Mouse (Mus musculus) limb, embryonic 14.5 days (tissue): ENCODE data around the gene Rspo3. TPM values are rescaled to one million over a fixed set of nuclear protein-coding genes. Genes with fewer than 3 reads are reported as not detected.
A peak's percentile ranks its signal among the peaks of the same experiment; 100 is the strongest.

ENCODE experiments used
- ATAC-seq: fragments of 200-750 bp; cut with Nextera tagmentation; 2 replicates; pipeline ENCODE4 v1.8.0; 2017; ENCODE audit warnings: low read depth, moderate number of reproducible peaks, moderate TSS enrichment; ENCODE audit not compliant: low FRiP score
- DNase-seq: peaks from one replicate; pipeline ENCODE4 v3.0.0-alpha.2; 2015; ENCODE audit warnings: low spot score
- H3K27ac ChIP-seq: fragments of 300-500 bp; sonication (generic); replicated peaks from 2 replicates; pipeline ENCODE4 v1.5.1; 2014; ENCODE audit warnings: low read depth, mild to moderate bottlenecking, low read length, moderate library complexity, mixed read lengths
- H3K27me3 ChIP-seq: fragments of 300-500 bp; sonication (generic); 2 replicates; pipeline ENCODE4 v1.6.1; 2014; ENCODE audit warnings: low read length, mixed read lengths; ENCODE audit not compliant: control insufficient read depth, insufficient read depth
- H3K36me3 ChIP-seq: fragments of 300-500 bp; sonication (generic); 2 replicates; pipeline ENCODE4 v1.6.1; 2014; ENCODE audit warnings: mild to moderate bottlenecking, low read length, moderate library complexity, mixed read lengths; ENCODE audit not compliant: control insufficient read depth, insufficient read depth
- H3K4me1 ChIP-seq: fragments of 300-500 bp; sonication (generic); 2 replicates; pipeline ENCODE4 v1.6.1; 2014; ENCODE audit warnings: antibody characterized with exemption, low read length, mixed read lengths; ENCODE audit not compliant: control insufficient read depth, insufficient read depth
- H3K4me2 ChIP-seq: fragments of 300-500 bp; sonication (generic); replicated peaks from 2 replicates; pipeline ENCODE4 v1.6.1; 2014; ENCODE audit warnings: low read depth, mild to moderate bottlenecking, low read length, moderate library complexity; ENCODE audit not compliant: severe bottlenecking
- H3K4me3 ChIP-seq: fragments of 300-500 bp; sonication (generic); replicated peaks from 2 replicates; pipeline ENCODE4 v1.5.1; 2014; ENCODE audit warnings: low read length
- H3K9ac ChIP-seq: fragments of 300-500 bp; sonication (generic); 2 replicates; pipeline ENCODE4 v1.6.1; 2014; ENCODE audit warnings: mild to moderate bottlenecking, low read depth, low read length, moderate library complexity; ENCODE audit not compliant: severe bottlenecking
- H3K9me3 ChIP-seq: fragments of 300-500 bp; sonication (generic); 2 replicates; pipeline ENCODE4 v1.6.1; 2016; ENCODE audit warnings: low read length; ENCODE audit not compliant: control insufficient read depth
- POLR2A ChIP-seq: fragments of 200-500 bp; IDR thresholded peaks from 2 replicates; pipeline ENCODE4 v1.8.0; 2012; ENCODE audit warnings: inconsistent platforms, mild to moderate bottlenecking, moderate library complexity, borderline replicate concordance; ENCODE audit not compliant: insufficient read depth, insufficient read length; ENCODE audit errors: extremely low read depth
- WGBS: fragments of 180-500 bp; shearing (Covaris S2); extraction: QIAGEN DNeasy Blood & Tissue Kit; methylation state at CpG from one replicate; pipeline ENCODE4 v1.1.7; 2014; 5-methylcytosine and 5-hydroxymethylcytosine counted together
- polyA plus RNA-seq, 2 experiments: library from polyadenylated mRNA; depleted of rRNA in 1 of 2; stranded (reverse) in 1 of 2; unstranded in 1 of 2; fragments of >200 nt; fragmentation: Nextera tagmentation in 1 of 2; extraction: Ambion mirVana in 1 of 2; gene quantifications; 2 replicates each; pipeline versions ENCODE4 v1.2.1 to v1.2.3; 2012 to 2014

Rspo3 gene
- polyA plus RNA-seq, 2 experiments: 9.7 to 21.0 TPM

DNA sequence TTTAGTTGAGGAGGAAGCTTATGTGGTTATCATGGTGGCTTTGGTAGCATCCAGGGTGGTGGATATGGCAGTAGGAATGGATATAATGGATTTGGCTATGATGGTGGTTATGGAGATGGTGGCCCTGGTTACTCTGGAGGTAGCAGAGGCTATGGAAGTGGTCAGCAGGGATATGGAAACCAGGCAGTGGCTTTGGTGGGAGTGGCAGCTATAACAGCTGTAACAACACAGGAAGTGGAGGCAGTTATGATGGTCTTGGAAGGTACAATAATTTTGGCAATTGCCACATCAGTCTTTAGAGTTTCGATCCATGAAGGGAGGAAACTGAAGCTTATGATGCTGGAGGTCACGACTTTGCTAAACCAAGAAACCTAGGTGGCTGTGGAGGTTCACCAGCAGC lies 109.0 kb downstream of the Rspo3 start:
- no peaks in the 10 kb centered on the region for H3K4me1 ChIP-seq
- 84% methylated on average over 2 of the region's 2 CpGs for WGBS
- TF ChIP-seq POLR2A: no peak
- DNase-seq: no peak
- no peak for ATAC-seq
- H3K36me3 ChIP-seq: no peaks in the 10 kb centered on the region
- H3K27me3 ChIP-seq: no peaks in the 10 kb centered on the region
- no peaks in the 10 kb centered on the region for H3K9me3 ChIP-seq
- no peak overlapping the region for H3K27ac ChIP-seq
- no peak overlapping the region for H3K9ac ChIP-seq
- no peak overlapping the region for H3K4me2 ChIP-seq
- no peak overlapping the region for H3K4me3 ChIP-seq

DNA sequence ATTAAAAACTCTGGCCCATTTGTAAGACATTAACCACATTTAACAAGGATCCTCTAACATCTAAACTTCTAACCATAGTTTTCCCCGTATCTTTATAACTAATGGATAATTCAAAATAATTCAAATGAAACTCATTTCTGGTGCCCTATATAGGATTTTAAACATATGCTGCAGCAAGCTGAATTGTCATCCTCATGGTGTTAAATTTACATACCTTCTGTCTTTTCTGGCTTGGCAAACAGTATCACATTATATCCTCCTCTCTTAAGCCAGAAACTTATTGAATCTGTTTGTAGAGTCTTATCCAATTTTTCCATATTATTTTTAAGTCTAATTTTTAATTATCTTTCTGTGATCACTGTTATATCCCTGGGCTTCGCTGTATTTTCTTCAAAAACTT lies 111.1 kb downstream of the Rspo3 start:
- DNase-seq: no peak
- Histone ChIP-seq H3K27me3 (no peaks in the 10 kb centered on the region), H3K27ac (no peak overlapping the region), H3K4me2 (no peak overlapping the region), H3K9me3 (no peaks in the 10 kb centered on the region), H3K9ac (no peak overlapping the region), H3K36me3 (no peaks in the 10 kb centered on the region), H3K4me3 (no peak overlapping the region), H3K4me1 (no peaks in the 10 kb centered on the region)
- no peak for ATAC-seq
- TF ChIP-seq POLR2A: no peak
- 82% methylated on average over 2 of the region's 2 CpGs for WGBS

- Histone ChIP-seq H3K27me3 (no peaks in the 10 kb centered on the region), H3K9ac (no peak overlapping the region), H3K4me3 (no peak overlapping the region), H3K4me2 (no peak overlapping the region), H3K4me1 (no peaks in the 10 kb centered on the region), H3K36me3 (no peaks in the 10 kb centered on the region), H3K27ac (no peak overlapping the region), H3K9me3 (no peaks in the 10 kb centered on the region)
- ATAC-seq (no peak), DNase-seq (no peak)
- no peak for TF ChIP-seq POLR2A
- 67% methylated on average over 2 of the region's 2 CpGs for WGBS
These were observed 121.3 kb downstream of the Rspo3 start for GRCm38 (mm10) chr10:29414361-29414760.

- 41% methylated on average over 8 of the region's 8 CpGs for WGBS
- H3K4me2 ChIP-seq: no peak overlapping the region
- no peak overlapping the region for H3K4me3 ChIP-seq
- DNase-seq (peak; percentile 4), ATAC-seq (no peak)
- H3K27me3 ChIP-seq: no peaks in the 10 kb centered on the region
- H3K9ac ChIP-seq: no peak overlapping the region
- H3K4me1 ChIP-seq: no peaks in the 10 kb centered on the region
- H3K9me3 ChIP-seq: no peaks in the 10 kb centered on the region
- no peak for TF ChIP-seq POLR2A
- no peaks in the 10 kb centered on the region for H3K36me3 ChIP-seq
- no peak overlapping the region for H3K27ac ChIP-seq
These were observed 132.9 kb downstream of the Rspo3 start for GRCm38 (mm10) chr10:29402656-29403268.

Other genes starting within 250 kb of the Rspo3 start
- 9.1 and 13.0 TPM in 2 replicates for gene Echdc1, start 222.7 kb downstream of the Rspo3 start, polyA plus RNA-seq (2012; rRNA removed)
- gene Echdc1, start 222.7 kb downstream of the Rspo3 start, polyA plus RNA-seq (2014; fragmentation: Nextera tagmentation; extraction: Ambion mirVana): 21.4 and 22.0 TPM in 2 replicates
- gene Rnf146, start 173.4 kb downstream of the Rspo3 start, polyA plus RNA-seq (2012; rRNA removed): 47.6 and 63.4 TPM in 2 replicates
- 40.8 and 48.8 TPM in 2 replicates for gene Rnf146, start 173.4 kb downstream of the Rspo3 start, polyA plus RNA-seq (2014; fragmentation: Nextera tagmentation; extraction: Ambion mirVana)